Mouse (Mus musculus) hindbrain, embryonic 13.5 days (tissue): ENCODE measurements around the gene Gpr68. TPM values are rescaled to one million over a fixed set of nuclear protein-coding genes. Genes with fewer than 3 reads are reported as not detected.

Experiments
- ATAC-seq: fragments of 200-750 bp; cut with Nextera tagmentation; 2 replicates; pipeline ENCODE4 v1.8.0; 2017; ENCODE audit warnings: moderate TSS enrichment; ENCODE audit not compliant: low FRiP score
- H3K27ac ChIP-seq: fragments of 300-500 bp; sonication (generic); 2 replicates; pipeline ENCODE4 v1.5.1; 2015; ENCODE audit warnings: inconsistent platforms, mild to moderate bottlenecking, moderate library complexity
- H3K27me3 ChIP-seq: fragments of 300-500 bp; sonication (generic); 2 replicates; pipeline ENCODE4 v1.6.1; 2015; ENCODE audit warnings: mild to moderate bottlenecking, inconsistent platforms
- H3K36me3 ChIP-seq: fragments of 300-500 bp; sonication (generic); 2 replicates; pipeline ENCODE4 v1.6.1; 2015; ENCODE audit warnings: mild to moderate bottlenecking, inconsistent platforms
- H3K4me1 ChIP-seq: fragments of 300-500 bp; sonication (generic); replicated peaks from 2 replicates; pipeline ENCODE4 v1.6.1; 2015; ENCODE audit warnings: inconsistent platforms
- H3K4me2 ChIP-seq: fragments of 300-500 bp; sonication (generic); 2 replicates; pipeline ENCODE4 v1.6.1; 2015; ENCODE audit warnings: inconsistent platforms, mild to moderate bottlenecking, moderate library complexity
- H3K4me3 ChIP-seq: fragments of 300-500 bp; sonication (generic); 2 replicates; pipeline ENCODE4 v1.5.1; 2015; ENCODE audit warnings: mild to moderate bottlenecking, inconsistent platforms
- H3K9ac ChIP-seq: fragments of 300-500 bp; sonication (generic); 2 replicates; pipeline ENCODE4 v1.6.1; 2015; ENCODE audit warnings: mild to moderate bottlenecking, inconsistent platforms
- H3K9me3 ChIP-seq: fragments of 300-500 bp; sonication (generic); 2 replicates; pipeline ENCODE4 v1.6.1; 2016; ENCODE audit warnings: inconsistent platforms
- WGBS: fragments of 180-500 bp; shearing (Covaris S2); methylation state at CpG from one replicate; pipeline ENCODE4 v1.1.7; 2015; 5-methylcytosine and 5-hydroxymethylcytosine counted together
- polyA plus RNA-seq: library from polyadenylated mRNA; unstranded; fragments of >200 nt; fragmentation: Nextera tagmentation; extraction: Ambion mirVana; gene quantifications from 2 replicates; pipeline ENCODE4 v1.2.1, GENCODE M21; 2015

The Gpr68 gene
- polyA plus RNA-seq, 1 experiment from 2014 or later: 1.6 TPM

DNA sequence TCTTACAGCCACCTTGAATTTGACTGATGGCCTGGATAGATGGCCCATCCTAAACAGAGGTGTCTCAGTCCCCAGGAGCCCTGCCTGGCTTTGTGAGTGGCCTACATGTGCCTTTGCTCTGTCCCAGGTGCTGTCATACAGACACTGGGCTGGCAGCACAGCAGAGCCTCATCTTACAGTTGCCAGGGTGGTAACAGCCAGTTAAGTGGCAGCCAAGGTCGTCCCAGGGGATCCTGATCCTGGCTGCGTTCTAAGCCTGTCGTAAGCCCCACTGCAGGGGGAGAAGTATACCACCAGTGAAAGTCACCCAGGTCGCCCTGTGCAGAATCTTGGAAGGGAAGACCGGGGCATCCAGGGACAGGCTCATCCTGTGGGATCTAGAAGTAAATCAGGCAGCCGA lies 68.1 kb downstream of the Gpr68 start:
- Histone ChIP-seq H3K27ac (no peak overlapping the region), H3K4me1 (peaks cover 14% of the 10 kb centered on the region), H3K36me3 (no peaks in the 10 kb centered on the region), H3K4me2 (no peak overlapping the region), H3K4me3 (no peak overlapping the region), H3K27me3 (no peaks in the 10 kb centered on the region), H3K9me3 (no peaks in the 10 kb centered on the region), H3K9ac (no peak overlapping the region)
- ATAC-seq: no peak
- WGBS: 69% methylated on average over 6 of the region's 6 CpGs

DNA sequence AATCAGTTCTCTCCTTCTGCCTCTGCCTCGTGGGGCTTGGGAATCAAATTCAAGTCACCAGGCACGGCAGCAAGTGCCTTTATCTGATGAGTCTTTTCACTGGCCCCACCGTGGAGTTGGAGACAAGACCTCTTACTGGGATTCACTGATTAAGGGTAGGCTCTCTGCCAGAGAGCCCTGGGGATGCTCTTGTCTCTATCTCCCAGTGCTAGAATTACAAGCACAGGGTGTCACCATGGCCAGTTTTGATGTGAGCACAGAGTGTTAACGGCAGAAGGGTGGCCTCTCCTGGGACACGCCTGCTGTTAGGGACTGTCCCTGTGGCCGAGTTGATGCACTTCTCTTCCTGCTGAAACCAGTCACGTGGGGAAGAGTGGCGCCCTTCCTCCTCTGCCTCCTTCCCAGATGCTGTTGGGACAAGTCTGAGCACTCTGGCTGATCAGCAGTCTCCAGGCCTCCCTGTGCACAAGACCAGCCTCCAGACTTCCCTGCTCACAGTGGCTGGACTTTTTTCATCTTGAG lies 68.9 kb downstream of the Gpr68 start:
- Histone ChIP-seq H3K9ac (no peak overlapping the region), H3K27ac (no peak overlapping the region), H3K4me1 (peaks cover 14% of the 10 kb centered on the region), H3K4me3 (no peak overlapping the region), H3K36me3 (no peaks in the 10 kb centered on the region), H3K27me3 (no peaks in the 10 kb centered on the region), H3K9me3 (no peaks in the 10 kb centered on the region), H3K4me2 (no peak overlapping the region)
- no peak for ATAC-seq
- WGBS: 33% methylated on average over 8 of the region's 8 CpGs

DNA sequence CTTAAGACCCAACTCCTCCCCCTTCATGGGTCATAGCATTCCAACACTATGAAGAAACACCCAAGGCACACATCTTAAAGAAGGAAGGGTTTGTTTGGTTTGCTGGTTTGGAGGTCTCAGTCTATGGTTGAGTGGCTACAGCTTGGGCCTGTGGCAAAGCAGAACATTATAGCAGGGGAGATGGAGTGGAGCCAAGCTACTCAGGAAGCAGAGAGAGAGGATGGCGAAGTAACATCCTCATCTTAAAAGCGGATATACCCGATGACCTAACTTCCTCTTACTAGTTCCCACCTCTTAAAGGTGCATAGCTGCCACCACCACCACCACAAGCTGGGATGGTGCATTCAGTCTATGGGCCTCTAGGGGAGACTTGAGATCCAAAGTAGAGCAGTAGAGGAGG lies 70.8 kb downstream of the Gpr68 start:
- H3K27ac ChIP-seq: no peak overlapping the region
- H3K4me3 ChIP-seq: no peak overlapping the region
- H3K4me1 ChIP-seq: peaks cover 14% of the 10 kb centered on the region
- H3K9me3 ChIP-seq: no peaks in the 10 kb centered on the region
- H3K9ac ChIP-seq: no peak overlapping the region
- no peaks in the 10 kb centered on the region for H3K27me3 ChIP-seq
- no peak overlapping the region for H3K4me2 ChIP-seq
- no peaks in the 10 kb centered on the region for H3K36me3 ChIP-seq
- ATAC-seq: no peak
- WGBS: 95% methylated on average over 3 of the region's 3 CpGs

DNA sequence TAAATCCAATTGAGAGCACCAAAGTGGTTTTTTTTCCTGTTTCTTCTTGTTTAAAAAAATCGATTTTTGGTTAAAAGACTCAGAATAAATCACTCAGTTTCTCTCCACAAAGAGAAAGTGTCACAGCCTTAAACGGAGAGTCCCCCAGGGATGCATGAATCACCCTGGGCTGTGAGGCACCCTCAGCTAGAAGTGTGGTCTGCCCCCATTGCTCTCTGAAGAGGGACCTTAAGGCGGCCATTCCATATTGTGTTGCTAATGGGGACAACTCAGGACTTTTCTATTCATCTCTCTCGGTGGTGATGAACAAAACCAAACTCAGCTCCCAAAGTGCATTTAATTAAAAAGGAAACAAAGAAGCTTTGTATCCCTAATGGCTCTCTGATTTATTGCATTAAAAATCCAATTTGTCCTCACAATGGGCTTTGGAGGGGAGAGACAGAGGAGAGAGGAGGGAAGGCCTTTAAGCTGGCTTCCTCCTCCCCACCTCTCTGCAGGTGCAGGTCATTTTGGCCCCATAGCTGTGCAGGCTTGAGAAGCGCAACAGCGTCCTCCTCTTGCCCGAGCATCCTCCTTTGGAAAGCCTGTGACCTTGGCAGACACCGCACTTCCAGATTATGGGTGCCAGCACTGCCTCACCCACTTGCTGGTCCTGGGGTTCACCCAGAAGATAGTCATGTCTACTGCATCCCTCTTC lies 76.2 kb downstream of the Gpr68 start:
- 24% methylated on average over 8 of the region's 8 CpGs for WGBS
- H3K27ac ChIP-seq: 0 out of 2 replicates have a peak overlapping the region, but pooled peaks have one; percentile 0
- peak; percentile 83; the same call in 1 of the 2 replicates for ATAC-seq

DNA sequence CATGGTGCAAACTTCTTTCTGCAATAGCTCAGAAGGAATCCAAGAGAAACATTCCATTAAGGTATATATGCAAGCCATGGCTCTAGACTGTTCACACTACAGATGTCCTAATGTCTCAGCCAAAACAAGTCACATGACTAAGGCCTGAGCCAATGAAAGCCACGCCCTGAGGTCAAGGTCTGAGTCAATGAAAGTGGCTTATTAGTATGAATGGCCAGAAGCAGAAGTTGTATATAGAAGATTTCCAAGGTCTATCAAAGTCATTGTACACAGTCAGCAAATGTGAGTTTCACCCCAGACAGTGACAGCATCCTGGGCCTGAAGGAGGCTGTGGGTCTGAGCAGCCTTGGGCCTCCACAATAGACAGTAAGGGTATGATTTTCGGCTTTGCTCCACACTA lies 77.0 kb downstream of the Gpr68 start:
- Histone ChIP-seq H3K27ac (no peak overlapping the region), H3K4me1 (peaks cover 11% of the 10 kb centered on the region; the same call in 1 of the 2 replicates), H3K4me3 (no peak overlapping the region), H3K9me3 (no peaks in the 10 kb centered on the region), H3K4me2 (no peak overlapping the region), H3K27me3 (no peaks in the 10 kb centered on the region), H3K9ac (no peak overlapping the region), H3K36me3 (no peaks in the 10 kb centered on the region)
- 79% methylated on average over 2 of the region's 2 CpGs for WGBS
- ATAC-seq: no peak

More for the DNA sequence above, 76.2 kb downstream of the Gpr68 start:
- H3K9me3 ChIP-seq: no peaks in the 10 kb centered on the region
- H3K4me3 ChIP-seq: no peak overlapping the region
- H3K36me3 ChIP-seq: no peaks in the 10 kb centered on the region
- H3K27me3 ChIP-seq: no peaks in the 10 kb centered on the region
- peaks cover 11% of the 10 kb centered on the region; the same call in 1 of the 2 replicates for H3K4me1 ChIP-seq
- no peak overlapping the region for H3K4me2 ChIP-seq
- H3K9ac ChIP-seq: no peak overlapping the region

Other genes with a start within 250 kb of the Gpr68 start
- gene Rps6ka5, start 181.2 kb downstream of the Gpr68 start, polyA plus RNA-seq: 5.3 and 7.1 TPM in 2 replicates
- gene Dglucy, start 129.1 kb downstream of the Gpr68 start, polyA plus RNA-seq: 1.9 and 2.0 TPM in 2 replicates
- 12.9 and 13.8 TPM in 2 replicates for gene Ccdc88c, start 120.9 kb upstream of the Gpr68 start, polyA plus RNA-seq
- 28.2 and 29.5 TPM in 2 replicates for gene Ppp4r3a, start 175.5 kb upstream of the Gpr68 start, polyA plus RNA-seq